24 mouse cellular contexts compared by ENCODE assay signal in the genomic region with DNA sequence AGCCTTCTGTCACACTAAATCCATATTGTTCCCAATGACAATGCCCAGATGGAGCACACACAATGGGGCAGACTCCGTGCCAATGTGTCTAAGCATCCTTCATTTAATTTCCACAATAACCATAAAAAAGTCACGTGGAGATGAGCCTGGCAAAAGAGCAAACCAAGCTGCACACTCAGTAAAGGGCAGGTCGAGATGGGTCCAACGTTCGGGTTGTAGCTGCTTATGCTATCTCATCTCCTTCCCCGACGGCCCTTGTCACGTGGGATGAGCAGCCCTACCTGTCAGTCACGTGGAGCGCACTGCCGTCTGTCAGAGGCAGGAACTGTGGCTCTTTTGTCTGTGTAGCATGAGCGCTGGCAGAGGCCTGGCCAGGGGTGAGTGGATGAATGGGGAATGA. TPM values are rescaled to one million over a fixed set of nuclear protein-coding genes. Genes with fewer than 3 reads are reported as not detected.
DNase-seq lines count a peak whose midpoint lies in the region; ATAC-seq lines count a peak whose summit lies in the region.
"Had no signal": no experiment of that assay in that cellular context is flagged by ENCODE, and none has a peak within 500 bp of the region (broad histone marks: within the 10 kb centered on the region; RNA-seq: fewer than 3 reads in every experiment).

No protein-coding gene starts in this region.

- H3K27me3 ChIP-seq in hindbrain, embryonic 10.5 days (ENCODE audit: insufficient read depth, poor library complexity, severe bottlenecking): peaks cover 30% of the 10 kb centered on the region
- peaks cover 5% of the 10 kb centered on the region for H3K27me3 ChIP-seq in hindbrain, embryonic 14.5 days (ENCODE audit: control insufficient read depth, insufficient read depth, low read length)
- peaks cover 20% of the 10 kb centered on the region; the same call in 1 of the 2 replicates for H3K27me3 ChIP-seq in midbrain, embryonic 13.5 days

- H3K4me2 ChIP-seq in hindbrain, embryonic 14.5 days (replicated peaks): no peak overlapping the region
- H3K4me2 ChIP-seq in midbrain, embryonic 13.5 days (replicated peaks): 0 out of 2 replicates have a peak overlapping the region, but pooled peaks have one; percentile 13

- intact Hi-C loops in gastrocnemius, postnatal 14 days (cut with DNase I; ENCODE audit: low total_unique reads): no loop called here

- H3K36me3 ChIP-seq in hindbrain, embryonic 10.5 days: no peaks in the 10 kb centered on the region
- no peaks in the 10 kb centered on the region for H3K36me3 ChIP-seq in hindbrain, embryonic 14.5 days (replicated peaks; ENCODE audit: control insufficient read depth, insufficient read depth)
- H3K36me3 ChIP-seq in midbrain, embryonic 13.5 days: no peaks in the 10 kb centered on the region

- H3K27ac ChIP-seq in hindbrain, embryonic 10.5 days: no peak overlapping the region
- H3K27ac ChIP-seq in hindbrain, embryonic 14.5 days: no peak overlapping the region
- no peak overlapping the region for H3K27ac ChIP-seq in midbrain, embryonic 13.5 days
- H3K27ac ChIP-seq: kidney, postnatal 0 days had no signal

- DNase-seq in hindbrain, embryonic 10.5 days (ENCODE audit: low spot score): no peak
- no peak for DNase-seq in hindbrain, embryonic 14.5 days (ENCODE audit: low spot score)
- DNase-seq in Muller cell, postnatal 12 days (ENCODE audit: inconsistent ontology term): peak; percentile 12
- peak; percentile 66 for DNase-seq in brain, adult 2 months (ENCODE audit: low read depth, low spot score)
- no peak for DNase-seq in layer of hippocampus, adult 8-10 months (ENCODE audit: low spot score in 2 of 2)
- no peak for DNase-seq in gastrocnemius, postnatal 14 days
- DNase-seq: adrenal gland, postnatal 10 days; heart, postnatal 14 days; layer of hippocampus, adult 9-11 months; lung, postnatal 14 days; spleen, adult 18-20 months; thymus, postnatal 36 days had no signal

- peaks cover 26% of the 10 kb centered on the region for H3K4me1 ChIP-seq in hindbrain, embryonic 10.5 days (replicated peaks)
- H3K4me1 ChIP-seq in hindbrain, embryonic 14.5 days (replicated peaks; ENCODE audit: control insufficient read depth, insufficient read depth, low read length): peaks cover 3% of the 10 kb centered on the region; the same call in 1 of the 2 replicates
- peaks cover 18% of the 10 kb centered on the region for H3K4me1 ChIP-seq in midbrain, embryonic 13.5 days (replicated peaks)

- 33% methylated on average over 12 of the region's 12 CpGs for WGBS in hindbrain, embryonic 10.5 days
- WGBS in hindbrain, embryonic 14.5 days: 21% methylated on average over 12 of the region's 12 CpGs
- 25% methylated on average over 12 of the region's 12 CpGs for WGBS in midbrain, embryonic 13.5 days

- 0 out of 2 replicates have a peak overlapping the region, but pooled peaks have one; percentile 3 for H3K4me3 ChIP-seq in hindbrain, embryonic 10.5 days
- no peak overlapping the region for H3K4me3 ChIP-seq in hindbrain, embryonic 14.5 days (replicated peaks; ENCODE audit: low read length)
- no peak overlapping the region for H3K4me3 ChIP-seq in midbrain, embryonic 13.5 days (replicated peaks)

- ATAC-seq in hindbrain, embryonic 14.5 days (ENCODE audit: low FRiP score): no peak
- peak; percentile 53; the same call in 1 of the 2 replicates for ATAC-seq in midbrain, embryonic 13.5 days
- ATAC-seq: forebrain, embryonic 16.5 days; Patski had no signal

- H3K9ac ChIP-seq in hindbrain, embryonic 14.5 days: no peak overlapping the region
- H3K9ac ChIP-seq in midbrain, embryonic 13.5 days (replicated peaks): no peak overlapping the region

- H3K9me3 ChIP-seq in hindbrain, embryonic 10.5 days: no peaks in the 10 kb centered on the region
- no peaks in the 10 kb centered on the region for H3K9me3 ChIP-seq in hindbrain, embryonic 14.5 days (ENCODE audit: control insufficient read depth, low read length)
- no peaks in the 10 kb centered on the region for H3K9me3 ChIP-seq in midbrain, embryonic 13.5 days

RNA-seq across cellular contexts. Expression of gene Rab37, which starts 6.6 kb away (rescaled TPM):
- polyA plus RNA-seq in hindbrain, embryonic 10.5 days (2016; fragmentation: Nextera tagmentation; extraction: Ambion mirVana): 0.44 and 1.4 TPM in 2 replicates
- 0.59 and 0.66 TPM in 2 replicates for polyA plus RNA-seq in hindbrain, embryonic 14.5 days (2014; fragmentation: Nextera tagmentation; extraction: Ambion mirVana)
- polyA plus RNA-seq in midbrain, embryonic 13.5 days (2015; fragmentation: Nextera tagmentation; extraction: Ambion mirVana): 0.63 and 1.3 TPM in 2 replicates
- 1 to 10 TPM; 2.8 to 4.0 (median 3.9) TPM for total RNA-seq in layer of hippocampus, adult 8-10 months (2022)
- under 1 TPM; 0.62 TPM for total RNA-seq in gastrocnemius, postnatal 14 days (2021)

RNA-seq across cellular contexts. Expression of gene Cd300e, which starts 22.6 kb away (rescaled TPM):
- not detected in 2 replicates for polyA plus RNA-seq in hindbrain, embryonic 10.5 days (2016; fragmentation: Nextera tagmentation; extraction: Ambion mirVana)
- 0.16 TPM in 1 of 2 replicates, not detected in the other for polyA plus RNA-seq in hindbrain, embryonic 14.5 days (2014; fragmentation: Nextera tagmentation; extraction: Ambion mirVana)
- not detected in 2 replicates for polyA plus RNA-seq in midbrain, embryonic 13.5 days (2015; fragmentation: Nextera tagmentation; extraction: Ambion mirVana)
- total RNA-seq in layer of hippocampus, adult 8-10 months (2022): under 1 TPM in 3 of 4 experiments, not detected in 1; 0.14 to 0.20 (median 0.18) TPM
- total RNA-seq in gastrocnemius, postnatal 14 days (2021): not detected
- total RNA-seq: CH12.LX; gastrocnemius, adult 18-20 months; left cerebral cortex, postnatal 10 days; megakaryocyte-erythroid progenitor cell, adult 5-6 weeks had no signal
- polyA plus RNA-seq: forebrain, embryonic 16.5 days; kidney, postnatal 0 days; neural tube, embryonic 11.5 days had no signal

RNA-seq across cellular contexts. Expression of gene Cd300ld3, which starts 36.4 kb away (rescaled TPM):
- polyA plus RNA-seq in hindbrain, embryonic 10.5 days (2016; fragmentation: Nextera tagmentation; extraction: Ambion mirVana): not detected in 2 replicates
- polyA plus RNA-seq in hindbrain, embryonic 14.5 days (2014; fragmentation: Nextera tagmentation; extraction: Ambion mirVana): not detected in 2 replicates
- not detected in 2 replicates for polyA plus RNA-seq in midbrain, embryonic 13.5 days (2015; fragmentation: Nextera tagmentation; extraction: Ambion mirVana)
- 1 to 10 TPM in 2 of 4 experiments, under 1 TPM in 1, not detected in 1; 0.45 to 3.7 (median 3.6) TPM for total RNA-seq in layer of hippocampus, adult 8-10 months (2022)
- total RNA-seq in gastrocnemius, postnatal 14 days (2021): 1 to 10 TPM in 1 of 2 experiments, not detected in 1; 3.1 TPM
- total RNA-seq: left cerebral cortex, postnatal 10 days had no signal
- polyA plus RNA-seq: forebrain, embryonic 16.5 days; intestine, embryonic 14.5 days; kidney, postnatal 0 days; liver, embryonic 16.5 days; neural tube, embryonic 11.5 days; Patski; stomach, embryonic 16.5 days had no signal

RNA-seq across cellular contexts. Expression of gene Cd300ld5, which starts 47.0 kb away (rescaled TPM):
- polyA plus RNA-seq in hindbrain, embryonic 10.5 days (2016; fragmentation: Nextera tagmentation; extraction: Ambion mirVana): not detected in 2 replicates
- polyA plus RNA-seq in hindbrain, embryonic 14.5 days (2014; fragmentation: Nextera tagmentation; extraction: Ambion mirVana): not detected in 2 replicates
- not detected in 2 replicates for polyA plus RNA-seq in midbrain, embryonic 13.5 days (2015; fragmentation: Nextera tagmentation; extraction: Ambion mirVana)
- 1 to 10 TPM in 1 of 4 experiments, under 1 TPM in 1, not detected in 2; 0.45 to 4.0 TPM for total RNA-seq in layer of hippocampus, adult 8-10 months (2022)
- total RNA-seq in gastrocnemius, postnatal 14 days (2021): 1 to 10 TPM in 1 of 2 experiments, not detected in 1; 3.3 TPM
- total RNA-seq: CH12.LX; left cerebral cortex, postnatal 10 days had no signal
- polyA plus RNA-seq: forebrain, embryonic 16.5 days; intestine, embryonic 14.5 days; kidney, postnatal 0 days; liver, embryonic 16.5 days; neural tube, embryonic 11.5 days; Patski; stomach, embryonic 16.5 days had no signal

RNA-seq across cellular contexts. Expression of gene Cd300lf, which starts 49.2 kb away (rescaled TPM):
- 0.11 TPM in 1 of 2 replicates, not detected in the other for polyA plus RNA-seq in hindbrain, embryonic 10.5 days (2016; fragmentation: Nextera tagmentation; extraction: Ambion mirVana)
- not detected in 2 replicates for polyA plus RNA-seq in hindbrain, embryonic 14.5 days (2014; fragmentation: Nextera tagmentation; extraction: Ambion mirVana)
- polyA plus RNA-seq in midbrain, embryonic 13.5 days (2015; fragmentation: Nextera tagmentation; extraction: Ambion mirVana): 0.28 TPM in 1 of 2 replicates, not detected in the other
- 1 to 10 TPM in 3 of 4 experiments, under 1 TPM in 1; 0.62 to 4.3 (median 1.7) TPM for total RNA-seq in layer of hippocampus, adult 8-10 months (2022)
- total RNA-seq in gastrocnemius, postnatal 14 days (2021): not detected
- total RNA-seq: gastrocnemius, adult 18-20 months had no signal
- polyA plus RNA-seq: neural tube, embryonic 11.5 days; Patski had no signal

Comparison
In these comparisons a context has a peak if more than half of its experiments do, and no peak if none do; other contexts are left out.
1. DNase-seq: peak in Muller cell, postnatal 12 days (single experiment) and brain, adult 2 months (single experiment); none in hindbrain, embryonic 10.5 days (single experiment), hindbrain, embryonic 14.5 days (single experiment), layer of hippocampus, adult 8-10 months (0 of 2) and gastrocnemius, postnatal 14 days (single experiment).